Mouse (Mus musculus) retina, postnatal 7 days (tissue): ENCODE measurements around the gene Spag9.

Source experiments
- DNase-seq: peaks from one replicate; pipeline ENCODE4 v3.0.0-alpha.2; 2012; ENCODE audit warnings: low read depth, low spot score

The Spag9 gene

GRCm38 (mm10) chr11:93995720-93996305 is at the start of gene Spag9:
Gene Spag9 (plus strand): TSS chr11:93996091.
- peak; percentile 91 for DNase-seq

GRCm38 (mm10) chr11:93948887-93949567 is 46.9 kb upstream of the Spag9 start:
- DNase-seq = no peak

- no peak for DNase-seq
These were observed 45.8 kb upstream of the Spag9 start for GRCm38 (mm10) chr11:93950045-93950444.

- no peak for DNase-seq
These were observed 43.5 kb upstream of the Spag9 start for GRCm38 (mm10) chr11:93952376-93952775.

- DNase-seq = no peak
These were observed 41.1 kb upstream of the Spag9 start for GRCm38 (mm10) chr11:93954738-93955255.

GRCm38 (mm10) chr11:93955256-93956150 is 40.4 kb upstream of the Spag9 start:
- DNase-seq = peak; percentile 60

- no peak for DNase-seq
These were observed 39.7 kb upstream of the Spag9 start, which contains the start of gene Nme2 for GRCm38 (mm10) chr11:93956159-93956558. Gene Nme2 (minus strand): TSS chr11:93956259.

- DNase-seq = no peak
These were observed 38.8 kb upstream of the Spag9 start for GRCm38 (mm10) chr11:93957031-93957555.

GRCm38 (mm10) chr11:93957746-93958145 is 38.1 kb upstream of the Spag9 start:
- DNase-seq = no peak

- DNase-seq = no peak
These were observed 34.4 kb upstream of the Spag9 start for GRCm38 (mm10) chr11:93961482-93961881.

GRCm38 (mm10) chr11:93963013-93963412 is 32.9 kb upstream of the Spag9 start:
- DNase-seq = no peak

- no peak for DNase-seq
These were observed 30.5 kb upstream of the Spag9 start for GRCm38 (mm10) chr11:93965391-93965790.

- no peak for DNase-seq
These were observed 28.5 kb upstream of the Spag9 start for GRCm38 (mm10) chr11:93967381-93967780.

- DNase-seq = peak; percentile 99
These were observed 27.7 kb upstream of the Spag9 start, which contains the start of the genes Gm20390 and Nme1 for GRCm38 (mm10) chr11:93968005-93968847. Gene Gm20390 (minus strand): TSS chr11:93968293. Gene Nme1 (minus strand): TSS chr11:93968521.

GRCm38 (mm10) chr11:93968848-93969128 is 27.1 kb upstream of the Spag9 start:
- DNase-seq = no peak

GRCm38 (mm10) chr11:93969171-93969570 is 26.7 kb upstream of the Spag9 start:
- no peak for DNase-seq

GRCm38 (mm10) chr11:93969799-93970198 is 26.1 kb upstream of the Spag9 start:
- DNase-seq = no peak

- DNase-seq = no peak
These were observed 22.9 kb upstream of the Spag9 start for GRCm38 (mm10) chr11:93972951-93973350.

GRCm38 (mm10) chr11:93979502-93980049 is 16.3 kb upstream of the Spag9 start:
- no peak for DNase-seq

- DNase-seq = no peak
These were observed 11.3 kb upstream of the Spag9 start for GRCm38 (mm10) chr11:93984619-93985018.

GRCm38 (mm10) chr11:93985265-93985664 is 10.6 kb upstream of the Spag9 start:
- no peak for DNase-seq
